Mouse (Mus musculus) E14TG2a.4 (cell line): ENCODE results near the gene Rnase12.

ENCODE experiments used
- H3K27me3 ChIP-seq: 2 replicates; pipeline ENCODE4 v1.6.1; 2014; ENCODE audit warnings: low read length, control low read depth; ENCODE audit not compliant: insufficient read depth
- H3K36me3 ChIP-seq: 2 replicates; pipeline ENCODE4 v1.6.1; 2014; ENCODE audit warnings: low read length, control low read depth; ENCODE audit not compliant: insufficient read depth
- H3K4me1 ChIP-seq: replicated peaks from 2 replicates; pipeline ENCODE4 v1.6.1; 2014; ENCODE audit warnings: low read depth, low read length, control low read depth
- H3K4me3 ChIP-seq: replicated peaks from 2 replicates; pipeline ENCODE4 v1.5.1; 2014; ENCODE audit warnings: mild to moderate bottlenecking, low read length
- H3K9me3 ChIP-seq: 2 replicates; pipeline ENCODE4 v1.6.1; 2014; ENCODE audit warnings: low read length, control low read depth
- CTCF ChIP-seq: conservative IDR thresholded peaks from 2 replicates; pipeline ENCODE4 v1.5.1; 2014; ENCODE audit warnings: low read length
- NANOG ChIP-seq: IDR thresholded peaks from 2 replicates; pipeline ENCODE4 v1.6.1; 2014; ENCODE audit warnings: borderline replicate concordance, low read length, mixed read lengths
- POU5F1 ChIP-seq: IDR thresholded peaks from 2 replicates; pipeline ENCODE4 v1.6.1; 2014; ENCODE audit warnings: low read length, borderline replicate concordance

The Rnase12 gene

GRCm38 (mm10) chr14:51088166-51088969 is 30.9 kb upstream of the Rnase12 start:
- Histone ChIP-seq H3K27me3 (peaks cover 15% of the 10 kb centered on the region), H3K9me3 (no peaks in the 10 kb centered on the region), H3K4me1 (peaks cover 29% of the 10 kb centered on the region), H3K4me3 (peak overlapping the region; percentile 89), H3K36me3 (no peaks in the 10 kb centered on the region)
- TF ChIP-seq CTCF (no peak), NANOG (no peak), POU5F1 (no peak; the same call in 1 of the 2 replicates)

- peaks cover 31% of the 10 kb centered on the region for H3K4me1 ChIP-seq
- no peaks in the 10 kb centered on the region for H3K9me3 ChIP-seq
- peaks cover 16% of the 10 kb centered on the region for H3K27me3 ChIP-seq
- TF ChIP-seq NANOG (no peak), POU5F1 (no peak), CTCF (no peak)
- no peaks in the 10 kb centered on the region for H3K36me3 ChIP-seq
- H3K4me3 ChIP-seq: peak overlapping the region; percentile 89
These were observed 30.3 kb upstream of the Rnase12 start for GRCm38 (mm10) chr14:51087762-51088161.

- Histone ChIP-seq H3K4me1 (peaks cover 25% of the 10 kb centered on the region), H3K36me3 (no peaks in the 10 kb centered on the region), H3K9me3 (no peaks in the 10 kb centered on the region), H3K27me3 (peaks cover 20% of the 10 kb centered on the region), H3K4me3 (no peak overlapping the region)
- no peak for TF ChIP-seq CTCF
- no peak for TF ChIP-seq POU5F1
- TF ChIP-seq NANOG: no peak
These were observed 28.4 kb upstream of the Rnase12 start for GRCm38 (mm10) chr14:51085911-51086310.

GRCm38 (mm10) chr14:51085086-51085485 is 27.6 kb upstream of the Rnase12 start:
- peaks cover 25% of the 10 kb centered on the region for H3K27me3 ChIP-seq
- peaks cover 31% of the 10 kb centered on the region for H3K4me1 ChIP-seq
- TF ChIP-seq NANOG (no peak), POU5F1 (no peak), CTCF (no peak)
- H3K4me3 ChIP-seq: no peak overlapping the region
- no peaks in the 10 kb centered on the region for H3K9me3 ChIP-seq
- H3K36me3 ChIP-seq: no peaks in the 10 kb centered on the region

- TF ChIP-seq NANOG (no peak), CTCF (no peak), POU5F1 (no peak)
- H3K27me3 ChIP-seq: peaks cover 27% of the 10 kb centered on the region
- peak overlapping the region; percentile 81 for H3K4me3 ChIP-seq
- no peaks in the 10 kb centered on the region for H3K36me3 ChIP-seq
- peaks cover 33% of the 10 kb centered on the region for H3K4me1 ChIP-seq
- H3K9me3 ChIP-seq: no peaks in the 10 kb centered on the region
These were observed 26.3 kb upstream of the Rnase12 start for GRCm38 (mm10) chr14:51083805-51084204.

- H3K4me1 ChIP-seq: peaks cover 33% of the 10 kb centered on the region
These were observed 25.4 kb upstream of the Rnase12 start for GRCm38 (mm10) chr14:51082599-51083581.

GRCm38 (mm10) chr14:51081035-51081434 is 23.6 kb upstream of the Rnase12 start:
- no peak for TF ChIP-seq CTCF
- no peak for TF ChIP-seq POU5F1
- no peak for TF ChIP-seq NANOG
- Histone ChIP-seq H3K27me3 (peaks cover 27% of the 10 kb centered on the region), H3K9me3 (no peaks in the 10 kb centered on the region), H3K36me3 (no peaks in the 10 kb centered on the region), H3K4me3 (no peak overlapping the region), H3K4me1 (peaks cover 27% of the 10 kb centered on the region)

More at GRCm38 (mm10) chr14:51082599-51083581, 25.4 kb upstream of the Rnase12 start:
- Histone ChIP-seq H3K9me3 (no peaks in the 10 kb centered on the region), H3K4me3 (peak overlapping the region; percentile 81), H3K36me3 (no peaks in the 10 kb centered on the region), H3K27me3 (peaks cover 27% of the 10 kb centered on the region)
- TF ChIP-seq POU5F1: no peak
- no peak for TF ChIP-seq NANOG
- TF ChIP-seq CTCF: no peak

- Histone ChIP-seq H3K36me3 (no peaks in the 10 kb centered on the region), H3K4me1 (peaks cover 22% of the 10 kb centered on the region), H3K9me3 (no peaks in the 10 kb centered on the region), H3K4me3 (no peak overlapping the region), H3K27me3 (peaks cover 25% of the 10 kb centered on the region)
- no peak for TF ChIP-seq POU5F1
- TF ChIP-seq CTCF: no peak
- no peak for TF ChIP-seq NANOG
These were observed 21.7 kb upstream of the Rnase12 start for GRCm38 (mm10) chr14:51079180-51079579.
